Mouse (Mus musculus): ENCODE measurements at regions not wholly inside any gene's neighbourhood (a gene's known extent, or its start where the extent isn't known, plus 50 kb on each side); places are given as distances from the start of the nearest gene placed in this dataset.
"Not testable (repeated sequence)": the region's sequence is repeated elsewhere in the genome, so short reads cannot be mapped to it uniquely, and the experiment has no call there.

- not testable (repeated sequence) for DNase-seq
Observed at GRCm38 (mm10) chr14:14478159-14478558, 77.1 kb downstream of the Olfr721-ps1 start.

DNA sequence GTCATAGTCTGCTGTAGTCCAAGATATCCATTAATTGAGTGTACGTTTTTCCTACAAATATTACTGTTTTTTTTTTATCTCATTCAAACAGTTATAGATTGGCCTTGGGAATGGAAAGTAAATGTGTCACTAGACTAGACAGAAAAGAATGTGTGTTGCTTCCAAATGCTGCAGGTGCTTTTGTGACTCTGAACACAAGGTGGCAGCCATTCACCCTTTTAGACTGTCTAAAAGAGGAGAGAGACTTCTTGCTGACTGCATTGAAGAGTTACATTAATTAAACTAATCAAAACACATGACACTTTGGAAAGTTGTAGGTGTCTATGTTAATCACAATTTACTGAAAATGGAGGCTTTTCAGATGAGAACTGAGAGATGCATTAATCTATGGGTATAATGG is 80.7 kb downstream of the Olfr721-ps1 start:
- peak; percentile 14 for DNase-seq

- no peak for DNase-seq
Observed at GRCm38 (mm10) chr14:14486356-14486755, 85.3 kb downstream of the Olfr721-ps1 start.

DNA sequence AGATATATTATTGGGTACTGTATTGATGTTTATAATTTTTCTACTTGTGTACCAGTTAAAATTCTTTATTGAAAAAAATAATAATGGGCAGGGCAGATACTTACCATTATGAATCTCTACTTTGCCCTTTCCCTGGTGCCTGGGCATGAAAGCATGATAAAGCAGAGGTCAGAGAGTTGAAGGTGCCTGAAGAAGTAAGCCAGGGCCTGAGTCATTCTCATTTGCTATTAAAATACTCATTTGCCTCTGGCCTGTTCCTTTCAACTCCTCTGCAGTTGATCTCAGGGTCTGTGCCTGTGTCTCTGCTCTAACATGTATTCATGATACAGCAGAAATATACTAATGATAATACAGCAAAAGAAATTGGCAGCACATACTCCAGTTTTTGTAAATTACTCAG is 89.4 kb downstream of the Olfr721-ps1 start:
- DNase-seq, result no peak

DNA sequence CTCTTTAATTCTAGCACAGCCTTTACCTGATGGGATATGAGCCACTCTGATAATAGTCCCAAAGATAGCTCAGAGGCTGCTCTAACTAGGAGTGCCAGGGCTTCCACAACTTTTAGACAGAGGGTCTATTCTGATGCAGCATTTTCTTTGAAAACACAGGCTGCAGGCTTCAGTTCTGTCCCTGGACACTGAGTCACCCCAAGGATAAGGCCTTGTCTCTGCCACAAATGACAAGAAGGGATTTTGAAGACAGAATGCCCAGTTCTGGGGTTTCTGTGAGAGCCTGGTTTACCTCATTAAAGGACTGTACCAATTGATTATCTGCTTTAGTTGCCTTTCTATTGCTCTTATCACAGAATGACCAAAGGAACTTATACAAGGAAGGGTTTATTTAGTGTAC is 90.9 kb downstream of the Olfr721-ps1 start:
- DNase-seq, result no peak

DNA sequence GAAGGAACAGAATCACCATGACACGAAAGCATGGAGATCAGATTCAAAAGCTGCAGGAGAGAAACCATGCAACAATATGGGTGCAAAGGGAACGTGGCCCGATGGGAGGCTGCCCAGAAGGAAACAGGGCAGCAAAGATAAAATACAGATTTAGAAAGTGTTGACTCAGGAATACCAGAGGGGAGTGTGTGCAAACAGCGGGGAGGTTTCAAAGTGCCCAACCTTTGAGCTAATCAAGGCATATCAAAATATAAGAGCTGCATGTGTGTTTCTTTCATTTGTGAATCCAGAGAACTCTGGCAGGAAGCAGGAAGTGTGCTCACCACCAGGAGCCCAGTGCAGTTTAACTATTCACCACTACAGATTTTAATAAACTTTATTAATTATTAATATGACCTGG is 110.8 kb downstream of the Olfr721-ps1 start:
- no peak for DNase-seq

DNA sequence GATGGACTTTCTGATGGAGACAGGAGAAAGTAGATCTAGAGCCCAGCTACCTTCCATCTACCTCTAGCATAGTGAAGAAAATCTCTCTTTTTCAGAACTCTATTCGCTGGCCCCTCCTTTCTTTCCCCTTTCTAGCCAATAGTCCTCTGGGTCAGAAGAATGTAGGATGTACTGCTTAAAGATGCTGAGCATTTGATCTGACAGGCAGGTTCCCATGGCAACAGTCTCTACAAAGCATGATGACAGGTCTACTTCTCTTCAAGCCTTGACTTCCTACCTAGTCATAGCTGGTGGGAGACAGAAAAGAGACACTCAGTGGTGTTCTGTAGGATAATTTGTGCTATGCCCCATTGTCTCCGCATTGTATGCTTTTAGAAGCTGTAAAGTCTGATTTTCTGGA is 112.0 kb downstream of the Olfr721-ps1 start:
- DNase-seq, result no peak

DNA sequence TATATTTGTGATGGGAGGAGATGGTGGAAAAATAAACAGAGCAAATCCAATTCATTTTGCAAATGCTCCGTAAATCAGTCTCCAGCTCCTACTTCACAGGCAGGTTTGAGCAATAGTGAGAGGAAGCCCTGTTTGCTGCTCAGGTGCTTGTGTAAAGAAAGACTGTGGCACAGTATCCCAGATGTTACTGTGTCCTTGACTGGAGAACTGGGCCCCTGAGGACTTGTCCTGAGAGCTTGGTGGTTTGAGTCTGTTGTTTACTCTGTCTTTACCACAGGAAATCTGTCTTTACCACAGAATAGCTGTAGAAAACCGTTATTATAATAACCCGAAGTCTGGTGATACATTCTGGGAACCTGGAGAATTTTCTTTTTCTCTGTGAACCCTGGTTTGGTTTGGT is 112.4 kb downstream of the Olfr721-ps1 start:
- no peak for DNase-seq

- no peak for DNase-seq
Observed at GRCm38 (mm10) chr14:14514440-14515172, 113.5 kb downstream of the Olfr721-ps1 start.

- no peak for DNase-seq
Observed at GRCm38 (mm10) chr14:14515363-14515762, 114.3 kb downstream of the Olfr721-ps1 start.

GRCm38 (mm10) chr14:14515918-14516317 is 114.8 kb downstream of the Olfr721-ps1 start:
- no peak for DNase-seq

- DNase-seq, result no peak
Observed at GRCm38 (mm10) chr14:14518027-14518426, 116.9 kb downstream of the Olfr721-ps1 start.

DNA sequence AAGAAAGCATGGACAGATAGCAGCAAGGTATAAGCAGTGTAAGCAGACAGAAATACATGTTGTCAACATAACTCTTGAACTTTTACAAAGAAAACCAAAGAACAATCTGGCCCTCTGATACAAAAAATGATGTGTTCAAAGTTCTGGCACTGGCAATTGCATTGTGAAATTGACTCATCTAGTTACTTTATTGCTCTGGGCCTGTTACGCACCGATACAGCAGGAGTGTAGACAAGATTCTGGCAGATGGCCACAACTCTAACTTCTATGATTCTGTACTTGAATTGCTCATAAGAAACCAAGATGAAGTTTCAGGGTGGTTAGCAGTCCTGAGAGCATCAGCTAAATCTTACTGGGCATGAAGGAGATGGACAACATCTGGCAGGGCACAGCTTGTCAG is 117.7 kb downstream of the Olfr721-ps1 start:
- DNase-seq, result no peak

- DNase-seq, result no peak
Observed at GRCm38 (mm10) chr14:14520195-14520594, 119.1 kb downstream of the Olfr721-ps1 start.

DNA sequence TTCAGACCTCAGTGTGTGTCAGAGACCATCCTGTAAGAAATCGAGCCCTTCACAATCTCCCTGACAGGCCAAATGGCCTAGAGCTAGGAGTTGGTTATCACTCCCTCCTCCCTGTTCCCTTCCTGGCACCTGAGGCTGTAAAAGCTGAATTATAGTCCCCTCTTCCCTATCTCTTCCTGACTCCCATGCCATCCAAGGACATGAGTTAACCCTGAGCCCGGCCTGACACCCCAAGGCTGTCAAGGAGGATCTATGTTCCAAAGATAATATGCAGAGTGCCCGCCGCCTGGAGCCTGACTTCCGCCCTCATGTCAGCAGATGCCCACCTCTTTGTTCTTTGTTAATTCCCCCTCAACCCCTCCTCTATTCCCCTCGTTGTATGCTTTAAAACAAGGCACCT is 120.2 kb downstream of the Olfr721-ps1 start:
- DNase-seq, result not testable (repeated sequence)

DNA sequence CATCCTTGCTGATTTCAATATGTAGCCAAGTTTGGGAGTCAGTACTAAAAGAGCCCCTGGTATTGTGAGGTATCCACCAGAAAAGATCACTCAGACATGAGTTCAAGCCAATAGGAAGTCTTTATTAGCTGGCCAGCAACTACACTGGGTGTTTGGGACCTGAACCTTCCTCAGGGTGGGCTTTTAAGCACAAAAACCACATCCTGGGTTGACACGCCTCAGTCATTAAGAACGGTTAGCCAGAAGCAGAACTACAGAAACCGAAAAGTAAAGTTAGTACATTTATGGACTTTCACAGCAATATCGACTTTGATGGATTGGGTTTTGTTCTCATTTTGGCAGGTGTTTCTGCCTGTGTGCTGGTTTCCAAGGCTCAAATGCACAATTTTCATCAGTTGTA is 124.1 kb downstream of the Olfr721-ps1 start:
- no peak for DNase-seq

- no peak for DNase-seq
Observed at GRCm38 (mm10) chr14:14528437-14528836, 127.3 kb downstream of the Olfr721-ps1 start.

DNA sequence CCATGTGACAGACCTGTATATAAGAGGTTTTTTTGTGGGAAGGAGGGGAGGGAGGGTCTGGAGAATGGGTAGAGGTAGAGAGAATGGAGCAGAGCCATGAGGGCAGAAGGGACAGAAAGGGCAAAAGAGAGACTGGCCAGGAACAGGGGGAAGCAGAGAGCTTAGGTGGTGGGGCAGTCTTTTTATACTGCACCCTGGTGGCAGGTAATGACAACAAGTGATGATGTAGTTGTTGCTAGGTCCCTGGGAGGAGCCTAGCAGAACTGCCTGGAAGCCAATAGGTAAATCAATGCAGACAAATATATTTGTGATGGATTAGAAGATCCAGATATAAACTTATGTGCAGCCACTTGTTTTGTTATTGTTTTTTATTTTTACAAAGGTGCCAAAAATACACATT is 140.1 kb downstream of the Olfr721-ps1 start:
- DNase-seq, result no peak

DNA sequence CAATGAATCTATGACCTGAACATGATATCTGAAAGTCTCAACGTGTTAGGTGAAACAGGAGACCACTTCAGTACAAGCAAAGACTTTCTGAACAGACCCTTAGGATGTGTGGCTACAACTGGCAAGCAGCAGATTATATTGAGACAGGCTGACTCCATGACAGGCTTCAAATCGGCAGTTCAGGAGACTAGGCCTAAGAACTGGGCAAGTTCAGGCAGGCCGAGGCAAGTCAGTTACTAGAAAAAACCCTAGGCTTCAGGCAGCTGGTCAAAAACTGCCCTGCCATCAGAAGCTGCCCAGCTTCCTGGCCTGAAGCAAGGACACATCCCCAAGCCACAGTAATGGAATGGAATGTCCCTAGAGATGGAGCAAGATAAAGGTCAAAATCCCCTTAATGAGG is 140.6 kb downstream of the Olfr721-ps1 start:
- DNase-seq, result no peak

DNA sequence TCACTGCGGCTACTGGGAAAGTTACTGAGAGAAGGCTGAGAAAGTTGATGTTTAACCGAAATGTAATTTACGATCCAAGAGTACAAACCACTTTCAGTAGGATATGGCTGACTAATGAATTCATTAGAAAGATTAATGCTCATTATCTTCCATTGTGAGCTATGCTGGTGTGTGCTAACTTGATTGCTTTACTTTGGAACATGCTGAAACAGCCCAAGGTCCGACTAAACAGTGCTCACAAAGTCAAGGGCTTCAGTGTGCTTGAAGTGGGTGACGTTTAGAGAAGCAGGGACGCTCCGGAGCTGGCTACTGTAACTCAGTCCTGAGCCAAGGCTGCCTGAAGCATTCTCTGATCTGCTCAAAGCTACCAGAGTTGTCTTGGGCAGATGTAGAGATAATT is 143.1 kb downstream of the Olfr721-ps1 start:
- DNase-seq, result no peak

DNA sequence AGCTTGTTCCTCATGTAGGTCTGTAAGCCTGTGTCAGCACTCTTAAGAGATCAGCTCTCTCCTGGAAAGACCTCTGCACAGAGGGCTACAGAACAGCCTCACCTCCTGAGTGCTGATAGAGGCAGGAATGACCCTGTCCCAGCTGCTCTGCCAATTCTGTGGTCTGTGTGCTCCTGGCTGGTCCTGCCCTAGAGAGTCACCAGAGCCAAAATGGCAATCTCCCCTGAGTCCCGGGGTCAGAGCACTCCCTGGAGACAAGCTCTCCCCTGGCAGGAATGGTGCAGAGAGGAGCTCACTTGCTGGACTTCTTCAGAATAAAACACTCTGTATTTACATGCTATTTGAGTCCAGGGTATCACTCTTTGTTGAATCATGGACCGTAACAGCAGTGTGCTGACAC is 149.9 kb upstream of the Slc4a7 start:
- no peak for DNase-seq

DNA sequence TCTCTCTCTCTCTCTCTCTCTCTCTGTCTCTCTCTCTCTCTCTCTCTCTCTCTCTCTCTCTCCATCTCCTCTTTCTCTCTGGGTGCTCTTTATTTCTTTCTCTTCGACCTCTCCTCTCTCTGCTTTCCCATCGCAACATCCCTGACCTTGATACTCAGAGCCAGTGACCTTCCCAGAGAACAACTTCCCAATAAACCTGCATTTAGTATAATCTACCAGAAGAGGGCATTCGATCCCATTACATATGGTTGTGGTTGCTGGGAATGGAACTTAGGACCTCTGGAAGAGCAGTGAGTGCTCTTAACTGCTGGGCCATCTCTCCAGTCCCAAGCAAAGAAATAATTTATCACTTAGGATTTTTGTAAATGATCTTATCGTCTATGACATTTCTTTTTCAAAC is 127.2 kb upstream of the Slc4a7 start:
- no peak for DNase-seq

- no peak for DNase-seq
Observed at GRCm38 (mm10) chr14:14591939-14592338, 110.1 kb upstream of the Slc4a7 start.

- no peak for DNase-seq
Observed at GRCm38 (mm10) chr14:14594753-14595152, 107.3 kb upstream of the Slc4a7 start.

DNA sequence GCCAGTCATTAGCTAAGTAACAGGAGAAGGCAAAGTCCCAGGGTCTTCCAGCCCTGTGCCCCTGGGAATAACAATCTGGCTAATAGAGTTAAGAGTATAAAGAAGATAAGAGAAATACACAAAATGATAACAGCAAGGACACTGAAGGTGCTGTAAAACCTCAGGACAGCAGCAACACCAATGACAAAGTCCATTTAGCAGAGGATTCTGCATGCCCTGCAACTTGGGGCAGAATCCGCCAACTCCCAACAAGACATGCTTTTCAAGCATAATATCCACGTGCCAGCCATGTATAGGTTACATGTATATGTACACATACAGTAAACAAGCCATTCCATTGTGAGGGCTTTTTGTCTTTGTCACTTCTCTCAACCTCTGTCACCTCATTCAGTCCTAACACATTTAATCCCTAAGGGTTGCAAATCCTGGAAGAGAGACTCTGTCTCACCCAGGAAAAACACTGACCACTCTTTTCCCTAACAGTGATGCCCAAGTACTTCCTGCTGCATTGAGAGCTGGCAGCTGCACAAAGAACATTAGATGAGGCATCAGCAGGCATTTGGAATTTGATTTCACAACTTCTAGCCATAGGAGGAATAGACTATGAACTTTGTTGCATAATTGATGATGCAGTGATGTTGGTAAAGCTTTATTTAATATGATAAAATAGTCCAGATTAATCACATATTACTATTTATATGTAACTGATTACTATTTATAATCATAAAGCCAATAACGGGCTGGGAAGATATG is 105.8 kb upstream of the Slc4a7 start:
- no peak for DNase-seq

Measured in lung, postnatal 14 days (tissue).